Mouse (Mus musculus) heart, embryonic 14.5 days (tissue): ENCODE measurements around the gene Msln. TPM values are rescaled to one million over a fixed set of nuclear protein-coding genes. Genes with fewer than 3 reads are reported as not detected.

ENCODE experiments used
- ATAC-seq: fragments of 200-750 bp; cut with Nextera tagmentation; 2 replicates; pipeline ENCODE4 v1.8.0; 2017; ENCODE audit warnings: low read depth, moderate TSS enrichment; ENCODE audit not compliant: insufficient number of reproducible peaks, insufficient read depth, low FRiP score
- H3K27ac ChIP-seq, 2 experiments: fragments of 200-500 bp in 1 of 2; fragments of 300-500 bp in 1 of 2; sonication (generic) in 1 of 2; replicated peaks in 1 of 2; 2 replicates each; pipeline ENCODE4 v1.5.1; 2012 to 2014; ENCODE audit warnings: low read depth in 2 of 2, low read length in 2 of 2, control low read depth in 1 of 2, mild to moderate bottlenecking in 1 of 2, mixed read lengths in 1 of 2; ENCODE audit not compliant: control insufficient read depth in 1 of 2, insufficient read depth in 1 of 2
- H3K27me3 ChIP-seq: fragments of 300-500 bp; sonication (generic); 2 replicates; pipeline ENCODE4 v1.6.1; 2014; ENCODE audit warnings: mild to moderate bottlenecking, low read length, control low read depth; ENCODE audit not compliant: control insufficient read depth, insufficient read depth
- H3K36me3 ChIP-seq: fragments of 300-500 bp; sonication (generic); 2 replicates; pipeline ENCODE4 v1.6.1; 2014; ENCODE audit warnings: mild to moderate bottlenecking, control low read depth, low read length, mixed read lengths; ENCODE audit not compliant: control insufficient read depth, insufficient read depth
- H3K4me1 ChIP-seq, 2 experiments: fragments of 200-500 bp in 1 of 2; fragments of 300-500 bp in 1 of 2; sonication (generic) in 1 of 2; 2 replicates each; pipeline ENCODE4 v1.6.1; 2012 to 2014; ENCODE audit warnings: low read length in 2 of 2, control low read depth in 1 of 2, mixed read lengths in 1 of 2; ENCODE audit not compliant: control insufficient read depth in 2 of 2, insufficient read depth in 2 of 2
- H3K4me2 ChIP-seq: fragments of 300-500 bp; sonication (generic); 2 replicates; pipeline ENCODE4 v1.6.1; 2014; ENCODE audit warnings: mild to moderate bottlenecking, low read length
- H3K4me3 ChIP-seq, 2 experiments: fragments of 200-500 bp in 1 of 2; fragments of 300-500 bp in 1 of 2; sonication (generic) in 1 of 2; 2 replicates each; pipeline ENCODE4 v1.5.1; 2012 to 2014; ENCODE audit warnings: low read length in 2 of 2, mild to moderate bottlenecking in 2 of 2, control low read depth in 1 of 2, low read depth in 1 of 2, moderate library complexity in 1 of 2; ENCODE audit not compliant: control insufficient read depth in 1 of 2, insufficient read depth in 1 of 2
- H3K9ac ChIP-seq: fragments of 300-500 bp; sonication (generic); 2 replicates; pipeline ENCODE4 v1.6.1; 2014; ENCODE audit warnings: mild to moderate bottlenecking, low read length
- H3K9me3 ChIP-seq: fragments of 300-500 bp; sonication (generic); 2 replicates; pipeline ENCODE4 v1.6.1; 2016; ENCODE audit warnings: low read length, control low read depth; ENCODE audit not compliant: control insufficient read depth
- WGBS: fragments of 180-500 bp; shearing (Covaris S2); extraction: QIAGEN DNeasy Blood & Tissue Kit; methylation state at CpG from one replicate; pipeline ENCODE4 v1.1.7; 2014; 5-methylcytosine and 5-hydroxymethylcytosine counted together
- polyA plus RNA-seq: library from polyadenylated mRNA; unstranded; fragments of >200 nt; fragmentation: Nextera tagmentation; extraction: Ambion mirVana; gene quantifications from 2 replicates; pipeline ENCODE4 v1.2.1, GENCODE M21; 2014

Gene Msln
- polyA plus RNA-seq, 1 experiment from 2014 or later, result 31.9 TPM

- Histone ChIP-seq H3K4me2 (peak overlapping the region; percentile 86), H3K27ac (no peak overlapping the region), H3K36me3 (peaks cover 69% of the 10 kb centered on the region), H3K27me3 (no peaks in the 10 kb centered on the region), H3K9me3 (no peaks in the 10 kb centered on the region), H3K9ac (peak overlapping the region; percentile 83), H3K4me1 (peaks cover 9 to 22% of the 10 kb centered on the region in 2 experiments), H3K4me3 (peak overlapping the region; percentile 60 to 92)
- ATAC-seq, result no peak
- WGBS, result 81% methylated on average over 15 of the region's 15 CpGs
These were observed 29.8 kb upstream of the Msln start for GRCm38 (mm10) chr17:25783861-25784574.

DNA sequence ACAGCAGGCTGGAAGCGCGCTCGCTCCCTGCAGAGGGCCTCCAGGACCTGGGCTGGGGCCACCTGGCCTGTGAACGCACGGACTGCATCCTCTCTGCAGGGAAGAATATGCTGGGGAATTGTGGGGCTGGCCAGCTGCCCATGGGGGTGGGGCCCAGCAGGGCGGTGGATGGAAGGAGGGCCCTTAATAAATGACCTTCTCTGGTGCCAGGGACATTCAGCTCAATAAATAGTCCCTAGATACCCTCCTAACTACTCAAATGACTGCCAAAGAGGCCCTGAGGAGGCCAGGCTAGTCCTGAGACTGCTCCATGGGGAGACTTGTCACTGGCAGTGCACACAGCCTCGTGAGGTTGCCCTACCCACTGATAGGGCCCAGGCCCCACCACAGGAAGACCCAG is 28.9 kb upstream of the Msln start:
- Histone ChIP-seq H3K4me2 (no peak overlapping the region), H3K4me1 (peaks cover 9 to 22% of the 10 kb centered on the region in 2 experiments), H3K36me3 (peaks cover 72% of the 10 kb centered on the region), H3K9me3 (no peaks in the 10 kb centered on the region), H3K9ac (peak overlapping the region; percentile 3), H3K4me3 (no peak overlapping the region), H3K27me3 (no peaks in the 10 kb centered on the region), H3K27ac (peak overlapping the region; percentile 34 to 48; a peak in 1 of 4 replicates)
- WGBS, result 59% methylated on average over 7 of the region's 7 CpGs
- ATAC-seq, result no peak

DNA sequence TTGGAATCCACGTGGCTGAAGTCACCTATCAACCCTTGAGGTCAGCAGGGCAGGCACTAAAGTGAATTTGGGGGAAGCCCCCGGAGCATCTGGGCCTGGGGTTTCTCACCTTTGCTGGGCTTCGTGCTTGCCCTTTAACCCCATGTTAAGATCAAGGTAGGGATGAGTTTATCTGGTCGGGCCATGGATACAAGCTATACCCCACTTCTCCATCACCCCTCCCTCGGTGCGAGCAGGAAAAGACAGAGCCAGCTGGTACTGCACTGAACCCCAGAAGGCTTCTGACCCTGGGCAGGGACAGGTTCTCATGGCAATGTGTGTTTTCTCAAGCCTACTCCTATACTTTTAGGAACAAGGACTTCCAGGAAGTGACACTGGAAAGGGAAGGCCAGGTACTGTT is 27.2 kb upstream of the Msln start:
- Histone ChIP-seq H3K9ac (no peak overlapping the region), H3K27ac (no peak overlapping the region), H3K36me3 (peaks cover 76% of the 10 kb centered on the region), H3K27me3 (no peaks in the 10 kb centered on the region), H3K9me3 (no peaks in the 10 kb centered on the region), H3K4me3 (no peak overlapping the region), H3K4me2 (no peak overlapping the region), H3K4me1 (peaks cover 9 to 22% of the 10 kb centered on the region in 2 experiments)
- ATAC-seq, result no peak
- WGBS, result 81% methylated on average over 6 of the region's 6 CpGs

- H3K4me2 ChIP-seq, result no peak overlapping the region
- no peak overlapping the region for H3K4me3 ChIP-seq
- H3K9me3 ChIP-seq, result no peaks in the 10 kb centered on the region
- H3K27me3 ChIP-seq, result no peaks in the 10 kb centered on the region
- H3K36me3 ChIP-seq, result peaks cover 63% of the 10 kb centered on the region
- H3K9ac ChIP-seq, result no peak overlapping the region
- whole genome bisulfite sequencing, result 94% methylated on average over 5 of the region's 5 CpGs
- H3K27ac ChIP-seq, result no peak overlapping the region
- ATAC-seq, result no peak
- peaks cover 5 to 10% of the 10 kb centered on the region in 2 experiments for H3K4me1 ChIP-seq
These were observed 23.8 kb upstream of the Msln start for GRCm38 (mm10) chr17:25777948-25778347.

DNA sequence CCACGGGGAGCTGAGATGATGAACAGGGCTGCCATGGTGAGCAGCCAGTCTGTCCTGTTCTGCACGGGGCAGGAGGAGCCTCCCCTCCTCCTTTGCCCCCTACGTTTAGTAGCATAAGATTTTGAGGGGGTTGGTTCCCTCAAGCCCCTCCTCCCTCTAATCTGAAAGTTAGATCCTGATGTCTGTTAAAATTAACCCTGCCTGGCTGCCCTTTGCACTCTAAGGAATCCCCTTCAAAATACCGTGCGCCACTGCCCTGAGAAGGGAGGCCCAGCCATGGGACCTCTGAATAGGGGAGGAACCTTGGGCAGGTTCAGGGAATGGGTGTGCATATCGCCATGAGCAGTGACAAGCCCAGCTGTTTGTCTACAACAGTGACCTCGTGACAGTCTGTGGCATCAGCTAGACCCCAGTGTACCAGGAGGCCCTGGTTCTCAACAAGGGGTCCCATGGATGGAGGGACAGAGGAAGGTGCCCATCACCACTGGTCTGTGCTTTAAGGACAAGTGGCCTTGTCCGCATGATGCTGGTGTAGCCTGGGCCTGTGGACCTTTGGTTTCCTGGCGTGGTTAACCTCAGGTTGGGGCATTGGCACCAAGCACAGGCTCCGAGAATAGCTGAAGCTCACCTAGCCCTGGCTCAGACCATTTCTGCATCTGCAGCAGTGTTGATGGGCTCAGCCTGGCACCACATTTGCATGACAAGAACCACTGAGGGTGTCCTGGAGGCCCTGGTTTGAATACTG is 21.3 kb upstream of the Msln start:
- no peaks in the 10 kb centered on the region for H3K27me3 ChIP-seq
- 82% methylated on average over 10 of the region's 10 CpGs for WGBS
- H3K4me3 ChIP-seq, result no peak overlapping the region
- no peaks in the 10 kb centered on the region for H3K9me3 ChIP-seq
- no peak overlapping the region for H3K27ac ChIP-seq
- peaks cover 38% of the 10 kb centered on the region for H3K36me3 ChIP-seq
- ATAC-seq, result no peak
- H3K9ac ChIP-seq, result no peak overlapping the region
- H3K4me2 ChIP-seq, result no peak overlapping the region
- peaks cover 5 to 8% of the 10 kb centered on the region in 2 experiments for H3K4me1 ChIP-seq

- under 1% methylated on average over 37 of the region's 37 CpGs for WGBS
- Histone ChIP-seq H3K4me1 (peaks cover 5 to 8% of the 10 kb centered on the region in 2 experiments), H3K9ac (peak within 1 kb of the TSS; percentile 90), H3K4me3 (peak within 1 kb of the TSS; percentile 72 to 75), H3K4me2 (peak within 1 kb of the TSS; percentile 77), H3K27ac (peak within 1 kb of the TSS; percentile 20 to 39; a peak in 1 of 4 replicates), H3K9me3 (no peaks in the 10 kb centered on the region), H3K27me3 (no peaks in the 10 kb centered on the region), H3K36me3 (peaks cover 20% of the 10 kb centered on the region)
- peak; percentile 67 for ATAC-seq
These were observed 19.5 kb upstream of the Msln start, which contains the start of gene Narfl for GRCm38 (mm10) chr17:25773549-25774120. Narfl (plus strand) TSS chr17:25773776.

GRCm38 (mm10) chr17:25769331-25769730 is 15.2 kb upstream of the Msln start:
- ATAC-seq, result no peak
- H3K27me3 ChIP-seq, result no peaks in the 10 kb centered on the region; the same call in 1 of the 2 replicates
- H3K4me2 ChIP-seq, result no peak overlapping the region
- H3K36me3 ChIP-seq, result no peaks in the 10 kb centered on the region
- WGBS, result 61% methylated on average over 9 of the region's 9 CpGs
- H3K4me3 ChIP-seq, result no peak overlapping the region
- no peak overlapping the region for H3K27ac ChIP-seq
- no peak overlapping the region for H3K9ac ChIP-seq
- no peaks in the 10 kb centered on the region for H3K9me3 ChIP-seq
- peaks cover 3% of the 10 kb centered on the region in 2 experiments for H3K4me1 ChIP-seq
